In genomic region chr6:94811846-94812245, GRCm38 (mm10) we compare ENCODE assay signal across 27 mouse cellular contexts.
DNase-seq lines count a peak whose midpoint lies in the region; ATAC-seq lines count a peak whose summit lies in the region.
"Had no signal": no experiment of that assay in that cellular context is flagged by ENCODE, and none has a peak within 500 bp of the region (broad histone marks: within the 10 kb centered on the region; RNA-seq: fewer than 3 reads in every experiment).

No protein-coding gene starts in this region.

- H3K36me3 ChIP-seq in hindbrain, embryonic 10.5 days, result no peaks in the 10 kb centered on the region
- no peaks in the 10 kb centered on the region for H3K36me3 ChIP-seq in hindbrain, embryonic 14.5 days (replicated peaks; ENCODE audit: control insufficient read depth, insufficient read depth)
- H3K36me3 ChIP-seq in midbrain, embryonic 13.5 days, result no peaks in the 10 kb centered on the region
- H3K36me3 ChIP-seq in midbrain, embryonic 15.5 days (replicated peaks), result no peaks in the 10 kb centered on the region
- no peaks in the 10 kb centered on the region for H3K36me3 ChIP-seq in midbrain, embryonic 14.5 days (ENCODE audit: control insufficient read depth, insufficient read depth, low read length)
- H3K36me3 ChIP-seq: embryonic facial prominence, embryonic 10.5 days; embryonic facial prominence, embryonic 13.5 days; forebrain, embryonic 12.5 days; G1E; hindbrain, embryonic 13.5 days had no signal

- 43% methylated on average over 4 of the region's 4 CpGs for WGBS in hindbrain, embryonic 10.5 days
- WGBS in hindbrain, embryonic 14.5 days, result 24% methylated on average over 4 of the region's 4 CpGs
- 23% methylated on average over 4 of the region's 4 CpGs for WGBS in midbrain, embryonic 13.5 days
- 13% methylated on average over 4 of the region's 4 CpGs for WGBS in midbrain, embryonic 15.5 days
- WGBS in midbrain, embryonic 14.5 days, result 23% methylated on average over 4 of the region's 4 CpGs

- ATAC-seq in hindbrain, embryonic 14.5 days (ENCODE audit: low FRiP score), result no peak
- peak; percentile 67 for ATAC-seq in midbrain, embryonic 13.5 days
- ATAC-seq in midbrain, embryonic 15.5 days (replicated peaks), result no peak
- no peak; the same call in 1 of the 2 replicates for ATAC-seq in midbrain, embryonic 14.5 days (ENCODE audit: low FRiP score, low TSS enrichment)
- ATAC-seq: forebrain, postnatal 0 days; hindbrain, postnatal 0 days had no signal

- peak overlapping the region; percentile 5; the same call in 1 of the 2 replicates for H3K27ac ChIP-seq in hindbrain, embryonic 10.5 days
- H3K27ac ChIP-seq in hindbrain, embryonic 14.5 days, result no peak overlapping the region
- H3K27ac ChIP-seq in midbrain, embryonic 13.5 days, result no peak overlapping the region
- H3K27ac ChIP-seq in midbrain, embryonic 15.5 days, result no peak overlapping the region
- no peak overlapping the region for H3K27ac ChIP-seq in midbrain, embryonic 14.5 days (replicated peaks; ENCODE audit: low read depth, low read length)
- H3K27ac ChIP-seq: embryonic facial prominence, embryonic 10.5 days; embryonic facial prominence, embryonic 13.5 days; forebrain, embryonic 12.5 days; gastrocnemius, adult 2 months; hindbrain, embryonic 13.5 days; hindbrain, postnatal 0 days had no signal

- H3K9me3 ChIP-seq in hindbrain, embryonic 10.5 days, result no peaks in the 10 kb centered on the region
- H3K9me3 ChIP-seq in hindbrain, embryonic 14.5 days (ENCODE audit: control insufficient read depth, low read length), result no peaks in the 10 kb centered on the region
- no peaks in the 10 kb centered on the region for H3K9me3 ChIP-seq in midbrain, embryonic 13.5 days
- H3K9me3 ChIP-seq in midbrain, embryonic 15.5 days, result no peaks in the 10 kb centered on the region
- H3K9me3 ChIP-seq in midbrain, embryonic 14.5 days (ENCODE audit: control insufficient read depth, low read length), result no peaks in the 10 kb centered on the region
- H3K9me3 ChIP-seq: embryonic facial prominence, embryonic 10.5 days; embryonic facial prominence, embryonic 13.5 days; forebrain, embryonic 12.5 days; G1E; hindbrain, embryonic 13.5 days had no signal

- H3K9ac ChIP-seq in hindbrain, embryonic 14.5 days, result no peak overlapping the region
- H3K9ac ChIP-seq in midbrain, embryonic 13.5 days (replicated peaks), result no peak overlapping the region
- no peak overlapping the region for H3K9ac ChIP-seq in midbrain, embryonic 15.5 days
- H3K9ac ChIP-seq in midbrain, embryonic 14.5 days (replicated peaks; ENCODE audit: low read length), result no peak overlapping the region
- H3K9ac ChIP-seq: embryonic facial prominence, embryonic 13.5 days; forebrain, embryonic 12.5 days; forebrain, postnatal 0 days; hindbrain, embryonic 13.5 days had no signal

- H3K4me1 ChIP-seq in hindbrain, embryonic 10.5 days (replicated peaks), result peaks cover 27% of the 10 kb centered on the region
- no peaks in the 10 kb centered on the region for H3K4me1 ChIP-seq in hindbrain, embryonic 14.5 days (replicated peaks; ENCODE audit: control insufficient read depth, insufficient read depth, low read length)
- peaks cover 19% of the 10 kb centered on the region for H3K4me1 ChIP-seq in midbrain, embryonic 13.5 days (replicated peaks)
- H3K4me1 ChIP-seq in midbrain, embryonic 15.5 days, result peaks cover 9% of the 10 kb centered on the region; the same call in 1 of the 2 replicates
- H3K4me1 ChIP-seq in midbrain, embryonic 14.5 days (ENCODE audit: control insufficient read depth, insufficient read depth, low read length), result 0 out of 2 replicates have a peak, but pooled peaks cover 4% of the 10 kb centered on the region

- no peaks in the 10 kb centered on the region for H3K27me3 ChIP-seq in hindbrain, embryonic 10.5 days (ENCODE audit: insufficient read depth, poor library complexity, severe bottlenecking)
- no peaks in the 10 kb centered on the region for H3K27me3 ChIP-seq in hindbrain, embryonic 14.5 days (ENCODE audit: control insufficient read depth, insufficient read depth, low read length)
- H3K27me3 ChIP-seq in midbrain, embryonic 13.5 days, result no peaks in the 10 kb centered on the region
- no peaks in the 10 kb centered on the region for H3K27me3 ChIP-seq in midbrain, embryonic 15.5 days (replicated peaks)
- no peaks in the 10 kb centered on the region for H3K27me3 ChIP-seq in midbrain, embryonic 14.5 days (ENCODE audit: control insufficient read depth, insufficient read depth, low read length)
- H3K27me3 ChIP-seq: forebrain, embryonic 12.5 days had no signal

- H3K4me2 ChIP-seq in hindbrain, embryonic 14.5 days (replicated peaks), result no peak overlapping the region
- H3K4me2 ChIP-seq in midbrain, embryonic 13.5 days (replicated peaks), result no peak overlapping the region
- H3K4me2 ChIP-seq in midbrain, embryonic 15.5 days, result no peak overlapping the region
- H3K4me2 ChIP-seq in midbrain, embryonic 14.5 days (ENCODE audit: low read length), result no peak overlapping the region
- H3K4me2 ChIP-seq: embryonic facial prominence, embryonic 13.5 days; forebrain, embryonic 12.5 days; heart, embryonic 11.5 days; hindbrain, embryonic 13.5 days had no signal

- H3K4me3 ChIP-seq in hindbrain, embryonic 10.5 days, result no peak overlapping the region
- no peak overlapping the region for H3K4me3 ChIP-seq in hindbrain, embryonic 14.5 days (replicated peaks; ENCODE audit: low read length)
- no peak overlapping the region for H3K4me3 ChIP-seq in midbrain, embryonic 13.5 days (replicated peaks)
- H3K4me3 ChIP-seq in midbrain, embryonic 15.5 days, result no peak overlapping the region
- no peak overlapping the region for H3K4me3 ChIP-seq in midbrain, embryonic 14.5 days (replicated peaks; ENCODE audit: low read depth, low read length)
- H3K4me3 ChIP-seq: embryonic facial prominence, embryonic 10.5 days; embryonic facial prominence, embryonic 13.5 days; erythroblast, embryonic 14.5 days; forebrain, embryonic 12.5 days; gastrocnemius, adult 2 months; hindbrain, embryonic 13.5 days had no signal

- no peak for DNase-seq in hindbrain, embryonic 10.5 days (ENCODE audit: low spot score)
- DNase-seq in hindbrain, embryonic 14.5 days (ENCODE audit: low spot score), result no peak
- DNase-seq in MN1 (ENCODE audit: low spot score), result peak; percentile 19
- peak; percentile 27 for DNase-seq in midbrain, embryonic 14.5 days
- no peak for DNase-seq in thymus, adult 18-20 months
- DNase-seq: adrenal gland, adult 2 months; adrenal gland, postnatal 14 days; B cell, adult 2 months; cerebellum, adult 11-12 months; cerebellum, adult 8-10 months; cerebellum, postnatal 10 days; cerebellum, postnatal 36 days; embryo, embryonic 11 days; forebrain, postnatal 0 days; gastrocnemius, adult 2 months; gastrocnemius, postnatal 14 days; heart, adult 11 months had no signal

Comparison
In these comparisons a context has a peak if more than half of its experiments do, and no peak if none do; other contexts are left out.
1. DNase-seq: peak in MN1 (single experiment) and midbrain, embryonic 14.5 days (single experiment); none in hindbrain, embryonic 10.5 days (single experiment), hindbrain, embryonic 14.5 days (single experiment) and thymus, adult 18-20 months (0 of 2).